Mouse (Mus musculus) erythroblast, adult 5-6 weeks (primary cell): ENCODE measurements around the gene Ugt1a1. TPM values are rescaled to one million over a fixed set of nuclear protein-coding genes. Genes with fewer than 3 reads are reported as not detected.

ENCODE experiments used
- ATAC-seq: replicated peaks from 2 replicates; pipeline ENCODE4 v1.8.0; 2016; ENCODE audit warnings: moderate number of reproducible peaks, mild to moderate bottlenecking, moderate TSS enrichment, inconsistent platforms; ENCODE audit not compliant: poor library complexity, low FRiP score, severe bottlenecking
- total RNA-seq, 2 experiments: library from RNA; stranded (forward) in 1 of 2; stranded (reverse) in 1 of 2; fragments of 150-400 nt in 1 of 2; fragments of 200-764, 138-1000 nt in 1 of 2; gene quantifications; 2 replicates each; pipeline versions ENCODE4 v1.2.3 to v1.2.4; 2015 to 2017; ENCODE audit warnings: low replicate concordance in 2 of 2

The Ugt1a1 gene
- total RNA-seq, 2 experiments from 2014 or later, result 1.0 TPM; not detected in 1

GRCm38 (mm10) chr1:88254793-88255465 is 43.2 kb downstream of the Ugt1a1 start:
- ATAC-seq, result no peak

DNA sequence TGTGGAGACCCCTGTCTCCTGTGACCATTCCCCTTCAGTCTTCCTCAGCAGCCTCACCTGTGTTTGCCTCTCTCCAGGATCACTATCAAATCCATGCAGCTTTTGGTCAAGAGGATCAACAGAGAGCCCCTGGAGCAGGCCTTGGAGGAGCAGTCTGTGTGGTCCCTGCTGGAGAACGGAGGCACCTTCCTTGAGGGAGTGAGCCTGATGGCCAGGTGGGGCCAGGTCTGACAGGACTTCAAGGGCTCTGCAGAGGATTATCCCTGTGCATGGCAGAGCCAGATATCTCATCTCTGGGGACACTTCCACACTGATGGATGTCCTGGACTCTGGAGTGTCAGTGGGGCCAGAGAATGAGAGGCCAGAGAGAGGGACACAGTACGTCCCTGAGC is 43.7 kb downstream of the Ugt1a1 start:
- ATAC-seq, result no peak

GRCm38 (mm10) chr1:88255989-88256754 is 44.4 kb downstream of the Ugt1a1 start:
- ATAC-seq, result no peak

GRCm38 (mm10) chr1:88256886-88257663 is 45.3 kb downstream of the Ugt1a1 start:
- no peak for ATAC-seq

GRCm38 (mm10) chr1:88257681-88258080 is 45.9 kb downstream of the Ugt1a1 start:
- ATAC-seq, result no peak

GRCm38 (mm10) chr1:88258361-88258760 is 46.6 kb downstream of the Ugt1a1 start:
- ATAC-seq, result no peak

- ATAC-seq, result no peak
Measured at GRCm38 (mm10) chr1:88258881-88259642, 47.3 kb downstream of the Ugt1a1 start.

DNA sequence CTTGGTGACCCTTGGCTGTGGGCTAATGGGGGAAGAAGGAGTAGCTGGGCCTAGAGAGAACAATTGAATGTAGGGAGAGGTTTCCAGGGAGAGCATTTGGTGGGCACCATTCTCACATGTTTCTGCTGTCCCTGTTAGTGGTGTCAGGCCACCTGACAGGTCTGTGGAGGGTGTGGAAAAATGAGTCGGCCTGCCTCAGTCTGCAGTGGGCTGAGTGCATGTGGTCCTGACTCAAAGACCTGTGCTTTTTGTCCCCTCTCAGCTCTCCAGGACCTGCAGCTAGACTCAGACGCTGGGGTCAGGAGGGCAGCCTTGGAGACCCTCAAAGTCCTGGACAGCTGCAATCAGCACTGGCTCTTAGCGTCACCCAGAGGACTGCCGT is 47.9 kb downstream of the Ugt1a1 start:
- ATAC-seq, result no peak

GRCm38 (mm10) chr1:88260114-88260513 is 48.4 kb downstream of the Ugt1a1 start:
- ATAC-seq, result no peak

DNA sequence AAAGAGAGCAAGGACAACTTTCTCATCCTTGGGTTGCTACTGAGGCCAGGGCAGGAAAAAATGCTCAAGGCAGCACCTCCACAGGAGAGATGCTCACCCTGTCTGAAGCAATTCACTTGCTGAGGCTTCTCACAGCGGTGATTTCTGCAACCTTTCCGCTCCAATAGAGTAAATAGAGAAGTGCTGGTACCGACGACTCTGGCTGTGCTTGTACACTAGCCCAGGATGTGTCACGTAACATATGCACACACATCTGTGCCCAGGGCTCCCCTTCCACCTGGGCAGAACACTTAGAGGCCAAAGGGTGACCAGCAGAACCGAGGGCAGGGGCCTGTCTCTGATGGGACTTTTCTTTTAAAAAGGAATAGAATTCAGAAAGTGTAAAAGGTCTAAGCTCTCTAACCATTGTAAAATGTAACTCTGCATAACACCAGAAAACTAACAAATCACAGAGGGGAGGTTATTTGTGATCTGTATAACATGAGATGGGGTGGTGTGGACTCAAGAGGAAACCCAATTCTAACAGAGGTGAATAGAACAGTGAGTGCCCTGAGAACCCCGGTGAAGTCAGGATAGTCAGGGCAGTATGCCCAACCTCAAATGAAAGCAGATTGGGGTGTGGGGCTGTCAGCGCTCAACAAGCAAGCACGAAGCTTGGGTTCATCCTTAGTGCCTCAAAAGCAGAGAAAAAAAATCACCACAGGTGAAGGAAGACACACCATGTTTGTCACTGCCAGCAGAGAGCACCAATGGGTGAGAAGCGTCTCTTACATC is 49.0 kb downstream of the Ugt1a1 start:
- ATAC-seq, result no peak

GRCm38 (mm10) chr1:88261706-88262105 is 49.9 kb downstream of the Ugt1a1 start:
- no peak for ATAC-seq

- no peak for ATAC-seq
Measured at GRCm38 (mm10) chr1:88262255-88262654, 50.5 kb downstream of the Ugt1a1 start.

GRCm38 (mm10) chr1:88262961-88263360 is 51.2 kb downstream of the Ugt1a1 start:
- no peak for ATAC-seq

- no peak for ATAC-seq
Measured at GRCm38 (mm10) chr1:88263778-88264177, 52.0 kb downstream of the Ugt1a1 start.

- no peak for ATAC-seq
Measured at GRCm38 (mm10) chr1:88264237-88264868, 52.6 kb downstream of the Ugt1a1 start.

DNA sequence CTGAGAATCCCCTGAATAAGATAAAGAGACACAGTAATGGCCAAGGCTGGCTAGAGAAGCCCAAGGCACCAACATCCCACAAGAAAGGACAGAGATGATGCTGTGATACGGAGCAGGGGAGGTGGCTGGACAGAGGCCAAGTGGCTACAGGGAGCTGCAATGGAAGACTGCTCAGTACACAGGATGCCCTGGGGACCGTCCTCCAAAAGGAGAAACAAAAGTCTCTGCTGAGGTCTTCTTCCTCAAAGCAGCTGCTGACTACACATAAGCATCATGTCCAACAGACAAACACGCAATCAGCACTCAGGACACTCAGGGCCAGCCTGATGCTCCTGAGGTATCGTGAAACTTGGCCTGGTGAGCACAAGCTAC is 53.1 kb downstream of the Ugt1a1 start:
- ATAC-seq, result no peak

- ATAC-seq, result no peak
Measured at GRCm38 (mm10) chr1:88266123-88266522, 54.4 kb downstream of the Ugt1a1 start.

DNA sequence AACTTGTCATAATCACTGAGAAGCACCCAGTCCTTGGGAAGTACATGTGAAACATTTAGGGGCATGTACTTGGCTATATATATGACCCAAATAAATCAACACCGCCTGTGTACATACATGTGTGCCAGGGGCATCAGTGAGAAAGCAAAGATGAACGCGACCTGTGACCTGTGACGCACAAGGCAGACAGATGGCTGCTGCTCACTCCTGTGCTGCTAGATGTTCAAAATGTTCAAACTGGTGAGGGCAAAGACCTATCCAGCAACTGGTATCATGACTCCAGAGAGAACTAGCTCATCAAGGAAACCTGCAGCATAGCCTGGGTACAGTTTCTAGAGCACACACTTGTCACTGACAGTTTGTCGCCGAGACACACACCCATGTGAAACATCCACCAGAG is 55.7 kb downstream of the Ugt1a1 start:
- ATAC-seq, result no peak

GRCm38 (mm10) chr1:88268070-88268469 is 56.3 kb downstream of the Ugt1a1 start:
- ATAC-seq, result no peak
